Mouse (Mus musculus): ENCODE results near the gene Gm21976.

GRCm38 (mm10) chr13:98245386-98245785, 34.3 kb upstream of the Gm21976 start:
- TF ChIP-seq CTCF (IDR thresholded peaks at IDR 0.05; ENCODE audit: low read depth, low read length) = no peak
- TF ChIP-seq GATA1 (IDR thresholded peaks at IDR 0.05; ENCODE audit: borderline replicate concordance, low read length) = no peak
- no peak for TF ChIP-seq POLR2AphosphoS5 (IDR thresholded peaks at IDR 0.05; ENCODE audit: insufficient replicate concordance, low read depth, low read length)
- no peak for TF ChIP-seq GATA2 (IDR thresholded peaks at IDR 0.05; ENCODE audit: borderline replicate concordance, low read depth, low read length)
